Mouse (Mus musculus) heart, postnatal 0 days (tissue): Measurements from ENCODE around the gene Coro1c. TPM values are rescaled to one million over a fixed set of nuclear protein-coding genes. Genes with fewer than 3 reads are reported as not detected.

Source experiments
- ATAC-seq: fragments of 200-750 bp; cut with Nextera tagmentation; 2 replicates; pipeline ENCODE4 v1.8.0; 2017; ENCODE audit warnings: low read depth, moderate number of reproducible peaks, moderate library complexity; ENCODE audit not compliant: insufficient read depth
- DNase-seq: peaks from one replicate; pipeline ENCODE4 v3.0.0-alpha.2; 2016; ENCODE audit warnings: low spot score
- H3K27ac ChIP-seq: fragments of 300-500 bp; sonication (generic); 2 replicates; pipeline ENCODE4 v1.5.1; 2014; ENCODE audit warnings: low read depth, mild to moderate bottlenecking
- H3K27me3 ChIP-seq: fragments of 300-500 bp; sonication (generic); 2 replicates; pipeline ENCODE4 v1.6.1; 2014; ENCODE audit warnings: low read length, mixed read lengths; ENCODE audit not compliant: control insufficient read depth, insufficient read depth
- H3K36me3 ChIP-seq: fragments of 300-500 bp; sonication (generic); replicated peaks from 2 replicates; pipeline ENCODE4 v1.6.1; 2014; ENCODE audit warnings: low read length, mixed read lengths; ENCODE audit not compliant: control insufficient read depth, insufficient read depth
- H3K4me1 ChIP-seq: fragments of 300-500 bp; sonication (generic); 2 replicates; pipeline ENCODE4 v1.6.1; 2014; ENCODE audit warnings: antibody characterized with exemption; ENCODE audit not compliant: control insufficient read depth, insufficient read depth
- H3K4me2 ChIP-seq: fragments of 300-500 bp; sonication (generic); 2 replicates; pipeline ENCODE4 v1.6.1; 2014; ENCODE audit warnings: low read depth, mild to moderate bottlenecking, low read length, moderate library complexity
- H3K4me3 ChIP-seq: fragments of 300-500 bp; sonication (generic); 2 replicates; pipeline ENCODE4 v1.5.1; 2014; ENCODE audit warnings: low read depth, low read length
- H3K9ac ChIP-seq: fragments of 300-500 bp; sonication (generic); replicated peaks from 2 replicates; pipeline ENCODE4 v1.6.1; 2014; ENCODE audit warnings: low read depth, low read length, mixed read lengths
- H3K9me3 ChIP-seq: fragments of 300-500 bp; sonication (generic); replicated peaks from 2 replicates; pipeline ENCODE4 v1.6.1; 2016; ENCODE audit warnings: low read length; ENCODE audit not compliant: control insufficient read depth
- CTCF ChIP-seq: IDR thresholded peaks from 2 replicates; pipeline ENCODE4 v1.5.1; 2016; ENCODE audit warnings: antibody characterized with exemption, control low read depth, low read depth
- EP300 ChIP-seq: IDR thresholded peaks from 2 replicates; pipeline ENCODE4 v1.6.1; 2016; ENCODE audit warnings: antibody characterized with exemption, low read depth
- WGBS: fragments of 180-500 bp; shearing (Covaris S2); extraction: QIAGEN DNeasy Blood & Tissue Kit; methylation state at CpG from one replicate; pipeline ENCODE4 v1.1.7; 2014; 5-methylcytosine and 5-hydroxymethylcytosine counted together
- polyA plus RNA-seq: library from polyadenylated mRNA; unstranded; fragments of >200 nt; fragmentation: Nextera tagmentation; extraction: Ambion mirVana; gene quantifications from 2 replicates; pipeline ENCODE4 v1.2.1, GENCODE M21; 2015
- total RNA-seq: library from RNA; depleted of rRNA; stranded (reverse); fragments of >200 nt; gene quantifications from 2 replicates; pipeline ENCODE4 v1.2.3, GENCODE M21; 2014; ENCODE audit warnings: low replicate concordance

The Coro1c gene
- total and polyA plus RNA-seq, 2 experiments from 2014 or later, result 46.6 to 78.2 TPM

DNA sequence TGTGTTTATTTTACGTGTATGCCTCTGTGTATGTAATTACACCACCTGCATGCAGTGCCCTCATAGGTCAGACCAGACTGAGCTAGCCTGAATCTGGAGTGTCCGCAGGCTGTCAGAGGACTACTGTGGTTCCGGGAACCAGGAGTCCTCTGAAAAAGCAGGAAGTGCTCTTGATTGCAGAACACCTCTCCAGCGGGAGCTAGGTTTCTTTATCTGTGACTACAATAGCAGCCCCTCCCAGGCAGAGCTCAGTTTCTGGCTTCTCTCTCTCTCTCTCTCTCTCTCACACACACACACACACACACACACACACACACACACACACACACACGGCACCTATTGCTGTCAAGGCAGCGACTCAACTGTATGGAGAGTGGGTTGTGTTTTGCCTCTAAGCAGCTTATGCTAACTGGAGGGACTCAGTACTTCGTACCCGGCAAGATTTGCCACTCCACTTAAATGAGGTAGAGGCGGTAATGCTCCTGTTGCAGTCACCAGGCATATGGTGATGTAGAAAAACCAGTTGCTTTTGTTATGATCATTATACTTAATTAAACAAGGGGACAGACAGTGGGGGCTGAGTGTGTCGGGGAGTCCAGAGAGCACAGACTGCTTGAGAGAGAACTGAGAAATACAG lies 1.6 kb upstream of the Coro1c start:
- Histone ChIP-seq H3K4me1 (peaks cover 18% of the 10 kb centered on the region; the same call in 1 of the 2 replicates), H3K9ac (no peak overlapping the region), H3K27ac (no peak overlapping the region), H3K4me2 (peak overlapping the region; percentile 11; the same call in 1 of the 2 replicates), H3K9me3 (no peaks in the 10 kb centered on the region), H3K36me3 (no peaks in the 10 kb centered on the region), H3K4me3 (no peak overlapping the region), H3K27me3 (no peaks in the 10 kb centered on the region)
- 23% methylated on average over 10 of the region's 10 CpGs for WGBS
- ATAC-seq (no peak), DNase-seq (peak; percentile 44)
- no peak for TF ChIP-seq EP300
- no peak for TF ChIP-seq CTCF

DNA sequence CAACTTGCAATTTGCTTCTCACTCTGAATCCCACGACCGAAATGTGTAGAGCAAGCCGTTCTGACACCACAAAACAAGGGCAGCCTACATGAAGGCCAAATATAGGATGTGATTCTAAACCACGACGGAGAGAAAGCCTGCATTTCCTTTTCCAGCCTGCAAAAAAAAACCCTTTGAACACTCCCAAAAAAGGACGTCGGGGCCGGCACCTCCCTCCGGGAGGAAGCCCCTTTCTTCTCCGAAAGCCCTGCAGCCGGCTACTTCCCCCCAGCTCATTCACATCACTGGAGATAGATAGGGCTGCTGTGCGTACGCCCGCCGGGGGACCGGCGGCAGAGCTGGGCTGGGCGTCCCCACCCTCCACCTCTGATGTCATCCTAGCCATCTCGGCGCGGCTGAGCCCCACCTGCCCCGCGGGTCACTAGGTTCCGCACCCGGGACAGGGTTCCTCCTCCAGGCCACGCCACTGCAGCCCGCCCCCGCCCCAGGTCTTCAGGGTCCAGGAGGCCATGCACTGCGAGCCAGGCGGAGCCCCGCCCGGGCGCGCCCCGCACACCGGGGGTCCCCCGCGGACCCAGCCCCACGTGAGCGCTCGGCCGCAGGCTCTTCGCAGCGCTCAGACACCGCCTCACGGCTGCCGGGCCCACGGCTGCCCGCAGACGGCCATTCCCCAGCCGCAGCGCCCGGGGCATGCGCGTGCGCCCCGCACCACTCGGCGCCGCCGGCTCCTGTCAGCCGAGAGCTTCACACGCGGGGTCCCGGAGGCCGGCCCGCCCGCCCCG lies 581 bp downstream of the Coro1c start:
- peak overlapping the region; percentile 65 for H3K4me2 ChIP-seq
- no peak for TF ChIP-seq CTCF
- 0 out of 2 replicates have a peak, but pooled peaks have one; percentile 19 for TF ChIP-seq EP300
- H3K9me3 ChIP-seq, result no peaks in the 10 kb centered on the region
- no peaks in the 10 kb centered on the region for H3K36me3 ChIP-seq
- peak overlapping the region; percentile 94 for H3K27ac ChIP-seq
- H3K4me3 ChIP-seq, result peak overlapping the region; percentile 80
- no peaks in the 10 kb centered on the region for H3K27me3 ChIP-seq
- DNase-seq (peak; percentile 76), ATAC-seq (peak; percentile 70)
- H3K4me1 ChIP-seq, result peaks cover 29% of the 10 kb centered on the region
- under 1% methylated on average over 61 of the region's 69 CpGs for WGBS
- H3K9ac ChIP-seq, result peak overlapping the region; percentile 88

DNA sequence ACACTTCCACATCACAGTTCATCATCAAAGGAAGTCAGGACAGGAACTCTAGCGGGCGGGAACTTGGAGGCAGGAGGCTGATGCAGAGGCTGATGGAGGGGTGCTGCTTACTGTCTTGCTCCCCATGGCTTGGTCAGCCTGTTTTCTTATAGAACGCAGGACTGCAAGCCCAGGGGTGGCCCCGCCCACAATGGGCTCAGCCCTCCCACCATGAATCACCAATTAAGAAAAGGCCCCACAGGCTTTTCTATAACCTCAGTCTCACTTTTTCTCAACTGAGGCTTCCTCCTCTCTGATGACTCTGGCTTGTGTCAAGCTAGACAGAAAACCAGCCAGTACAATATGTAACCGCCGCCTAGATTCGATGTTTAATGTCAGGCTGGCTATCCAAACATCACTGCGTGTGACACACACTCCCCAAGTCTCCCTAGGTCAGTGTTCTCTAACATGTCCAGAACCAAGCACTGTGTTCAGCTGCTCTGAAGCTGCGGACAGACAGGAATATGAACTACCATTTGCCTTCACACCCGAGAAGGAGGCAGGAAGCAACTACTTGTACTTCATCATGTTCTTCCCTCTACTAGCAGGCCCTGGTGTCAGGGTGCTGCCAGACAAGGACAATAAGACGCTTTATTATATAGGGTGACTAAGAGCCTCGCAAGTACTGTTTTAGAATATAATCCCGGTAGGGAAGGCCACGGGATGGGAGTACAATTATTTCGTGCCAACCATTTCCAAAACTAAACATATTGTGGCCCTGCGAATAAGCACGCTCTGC lies 1.4 kb downstream of the Coro1c start:
- no peaks in the 10 kb centered on the region for H3K36me3 ChIP-seq
- H3K4me2 ChIP-seq, result peak overlapping the region; percentile 65
- no peak for ATAC-seq
- WGBS, result 6% methylated on average over 17 of the region's 17 CpGs
- peaks cover 35% of the 10 kb centered on the region for H3K4me1 ChIP-seq
- H3K27ac ChIP-seq, result peak overlapping the region; percentile 94
- TF ChIP-seq EP300 (no peak), CTCF (no peak)
- no peaks in the 10 kb centered on the region for H3K27me3 ChIP-seq
- DNase-seq, result peak; percentile 53
- H3K9me3 ChIP-seq, result no peaks in the 10 kb centered on the region
- H3K9ac ChIP-seq, result peak overlapping the region; percentile 88
- H3K4me3 ChIP-seq, result peak overlapping the region; percentile 80

DNA sequence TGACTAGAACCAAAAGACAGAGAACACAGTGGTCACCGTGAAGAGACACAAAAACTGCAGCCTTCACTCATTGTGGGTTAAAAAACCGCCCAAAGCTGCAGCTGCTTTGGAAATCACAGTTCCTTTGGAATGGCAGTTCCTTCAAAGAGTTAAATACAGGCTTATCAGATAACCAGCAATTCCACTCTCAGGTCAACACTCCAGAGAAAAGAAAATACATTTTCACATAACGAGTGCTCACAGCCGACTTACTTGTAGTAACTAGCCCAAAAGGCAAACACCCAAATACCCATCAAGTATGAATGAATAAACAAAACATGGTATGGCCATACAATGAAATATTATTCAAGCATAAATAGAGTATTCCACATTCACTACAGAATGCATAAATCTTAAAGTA lies 3.6 kb downstream of the Coro1c start:
- Histone ChIP-seq H3K36me3 (no peaks in the 10 kb centered on the region), H3K27ac (no peak overlapping the region), H3K4me2 (no peak overlapping the region), H3K4me1 (peaks cover 50% of the 10 kb centered on the region), H3K9ac (no peak overlapping the region), H3K9me3 (no peaks in the 10 kb centered on the region), H3K4me3 (no peak overlapping the region), H3K27me3 (no peaks in the 10 kb centered on the region)
- DNase-seq (no peak), ATAC-seq (no peak)
- 38% methylated on average over 4 of the region's 4 CpGs for WGBS
- no peak for TF ChIP-seq CTCF

DNA sequence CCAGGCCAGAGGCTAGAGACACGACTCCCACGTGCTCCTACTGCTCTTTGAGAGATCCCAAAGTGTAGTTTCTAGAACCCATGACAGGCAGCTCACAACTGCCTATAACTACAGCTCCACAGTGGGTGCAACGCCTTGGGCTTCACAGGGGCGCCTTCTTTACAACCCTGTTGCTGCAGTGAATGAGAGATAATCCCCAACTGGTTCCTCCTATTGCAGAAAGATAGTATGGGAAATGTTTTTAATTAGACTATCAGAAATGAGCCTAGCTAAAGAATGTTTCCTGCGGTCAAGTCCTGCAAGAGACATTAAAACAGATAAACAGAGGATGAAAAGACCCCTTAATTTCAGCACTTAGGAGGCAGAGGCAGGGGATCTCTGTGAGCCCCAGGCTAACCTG lies 5.6 kb downstream of the Coro1c start:
- ATAC-seq (no peak), DNase-seq (no peak)
- H3K27me3 ChIP-seq, result no peaks in the 10 kb centered on the region
- WGBS, result 59% methylated on average over 5 of the region's 5 CpGs
- no peak overlapping the region for H3K27ac ChIP-seq
- no peaks in the 10 kb centered on the region for H3K9me3 ChIP-seq
- H3K4me3 ChIP-seq, result no peak overlapping the region
- no peak overlapping the region for H3K9ac ChIP-seq
- H3K4me2 ChIP-seq, result no peak overlapping the region
- no peaks in the 10 kb centered on the region for H3K36me3 ChIP-seq
- TF ChIP-seq EP300 (no peak), CTCF (no peak)
- H3K4me1 ChIP-seq, result peaks cover 65% of the 10 kb centered on the region
